Mouse (Mus musculus): ENCODE results near the gene Cmah.

DNA sequence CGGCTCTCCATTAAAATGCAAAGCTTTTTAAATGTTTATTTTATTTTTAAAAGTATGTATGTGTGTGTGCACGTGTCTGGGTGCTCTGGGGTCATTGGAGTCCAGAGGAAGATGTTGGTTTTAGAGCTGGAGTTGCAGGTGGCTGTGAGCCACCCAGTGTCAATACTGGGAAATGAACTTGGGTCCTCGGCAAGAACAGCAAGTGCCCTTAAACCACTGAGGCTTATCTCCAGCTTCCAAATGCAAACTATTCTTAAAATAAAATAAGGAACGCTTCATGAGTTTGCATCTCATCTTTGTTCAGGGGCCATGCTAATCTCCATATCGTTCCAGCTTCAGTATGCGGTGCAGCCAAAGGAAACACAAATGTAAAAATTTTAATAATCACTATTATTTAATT lies 159.2 kb downstream of the Cmah start:
- TF ChIP-seq POLR2A (IDR thresholded peaks at IDR 0.05; ENCODE audit: low read depth, low read length) (no peak), CTCF (conservative IDR thresholded peaks at IDR 0.05; ENCODE audit: insufficient read depth, insufficient read length, low read depth, low read length) (no peak)

All from kidney, adult 2 months (tissue).